Mouse (Mus musculus) spleen, postnatal 36 days (tissue): ENCODE results near the gene 2410131K14Rik.

Source experiments
- DNase-seq, 2 experiments: peaks; one replicate each; pipeline ENCODE4 v3.0.0; 2022; ENCODE audit warnings: low spot score in 2 of 2, mixed read lengths in 1 of 2

The 2410131K14Rik gene

DNA sequence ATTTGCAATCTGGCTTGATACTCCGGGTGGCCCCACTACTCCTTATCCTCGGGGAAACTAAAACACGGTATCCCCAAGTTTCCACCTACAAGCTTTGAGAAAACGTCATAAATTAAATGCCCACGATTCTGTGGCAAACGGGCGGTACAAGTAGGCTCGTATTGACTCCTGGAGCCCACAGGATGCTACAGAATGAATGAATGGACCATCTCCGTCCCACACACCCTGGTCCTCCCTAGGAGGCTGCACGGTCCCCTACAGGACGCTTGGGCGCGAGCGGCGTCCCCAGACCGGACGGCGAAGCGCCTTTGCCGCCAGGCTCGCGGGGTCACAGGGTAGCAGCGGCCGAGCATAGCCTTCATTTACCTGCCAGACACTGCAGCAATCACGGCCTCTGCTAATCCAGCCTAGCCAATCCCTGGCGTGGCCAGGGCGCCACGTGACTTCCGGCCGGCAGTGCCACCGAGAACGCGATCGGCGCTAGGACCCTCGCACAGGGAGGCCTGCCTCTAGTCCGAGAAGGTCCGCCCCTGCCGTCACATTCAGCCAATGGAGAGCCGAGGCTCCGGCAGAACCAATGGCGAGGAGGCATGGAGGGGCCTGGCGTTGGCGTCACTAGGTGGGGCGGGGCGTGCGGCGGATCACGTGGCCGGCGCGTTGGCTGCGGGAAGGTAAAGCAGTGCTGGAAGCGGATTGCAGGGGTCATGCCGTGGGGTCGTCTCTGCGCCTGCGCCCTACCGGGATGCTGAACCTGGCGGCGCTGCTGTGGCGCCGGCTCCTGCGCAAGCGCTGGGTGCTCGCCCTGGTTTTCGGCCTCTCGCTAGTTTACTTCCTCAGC, at the start of gene 2410131K14Rik, which contains the start of gene Rnft2:
TSS of gene 2410131K14Rik (plus strand) at position 622 of the 838 bp plus-strand sequence.
TSS of gene Rnft2 (minus strand) at position 511 of the 838 bp plus-strand sequence.
- peak; percentile 99 for DNase-seq

DNA sequence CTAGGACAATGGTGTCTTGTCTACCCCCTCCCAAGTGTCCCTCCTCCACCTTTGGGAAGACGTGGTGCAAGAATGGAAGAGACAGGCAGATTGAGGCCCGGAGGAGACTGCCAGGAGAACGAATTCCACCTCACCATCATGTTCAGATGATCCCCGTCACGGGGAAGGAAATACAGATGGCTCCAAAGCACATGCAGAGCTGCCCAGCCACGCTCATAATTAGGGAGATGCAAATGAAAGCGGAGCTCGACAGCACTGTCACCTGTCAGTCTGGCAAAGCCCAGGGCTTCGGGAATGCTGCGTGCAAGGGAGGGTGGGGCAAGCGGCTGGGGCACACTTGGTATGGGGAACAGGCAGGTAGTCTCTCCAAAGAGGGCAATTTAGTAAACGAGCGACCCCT, 47.6 kb upstream of the 2410131K14Rik start:
- no peak for DNase-seq

DNA sequence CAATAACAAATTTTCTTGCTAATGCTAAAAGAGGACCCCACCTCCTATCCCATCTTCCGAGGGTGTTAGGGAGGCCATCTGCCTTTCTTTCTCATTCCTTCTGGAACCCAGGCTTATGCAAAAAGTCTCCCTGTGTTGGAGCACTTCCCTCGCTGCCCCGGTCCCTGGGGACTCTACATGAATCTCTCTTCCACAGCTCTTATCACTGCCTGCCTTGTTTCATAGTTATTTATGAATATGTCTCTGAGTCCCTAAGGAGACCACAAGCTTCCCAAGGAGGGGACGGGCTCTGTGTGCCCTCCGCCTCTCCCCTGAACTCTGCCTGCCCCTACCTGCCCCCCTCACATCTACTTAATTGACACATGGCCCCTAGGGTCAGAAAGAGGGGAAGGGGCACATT, 45.4 kb upstream of the 2410131K14Rik start:
- DNase-seq = no peak

DNA sequence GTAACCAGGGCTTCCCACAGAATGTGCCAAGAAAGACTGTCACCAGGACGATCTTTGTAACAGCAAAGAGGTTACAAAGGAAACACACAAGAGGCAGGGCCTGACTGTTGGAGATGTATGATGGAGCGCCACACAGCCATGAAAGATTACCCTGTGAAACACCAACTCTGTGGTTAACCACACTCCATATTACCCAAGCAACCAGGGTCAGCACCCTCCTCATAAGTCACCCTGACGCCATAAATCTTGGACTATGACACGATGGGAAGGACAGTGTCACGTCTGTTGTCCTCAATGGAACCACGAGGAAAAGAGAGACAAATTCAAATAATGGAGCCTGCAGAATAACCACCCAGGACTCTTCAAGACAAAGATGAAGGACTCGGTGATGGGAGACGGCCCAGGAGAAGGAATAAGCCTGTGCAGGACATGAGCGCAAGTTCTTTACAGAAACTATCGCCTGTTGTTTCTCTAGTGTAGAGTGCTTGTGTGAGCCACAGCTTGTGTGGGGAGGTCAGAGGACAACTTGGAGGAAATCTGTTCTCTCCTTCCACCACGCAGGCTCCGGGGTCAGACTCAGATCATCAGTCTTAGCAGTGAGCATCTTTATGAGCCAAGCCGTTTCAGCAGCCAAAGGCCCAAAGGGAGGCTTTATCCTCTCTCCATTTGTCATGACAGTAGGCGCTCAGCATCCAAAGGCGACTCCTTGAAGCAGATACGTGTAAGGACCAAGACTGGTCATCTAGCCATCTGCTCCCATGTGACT, 40.2 kb upstream of the 2410131K14Rik start:
- no peak for DNase-seq

DNA sequence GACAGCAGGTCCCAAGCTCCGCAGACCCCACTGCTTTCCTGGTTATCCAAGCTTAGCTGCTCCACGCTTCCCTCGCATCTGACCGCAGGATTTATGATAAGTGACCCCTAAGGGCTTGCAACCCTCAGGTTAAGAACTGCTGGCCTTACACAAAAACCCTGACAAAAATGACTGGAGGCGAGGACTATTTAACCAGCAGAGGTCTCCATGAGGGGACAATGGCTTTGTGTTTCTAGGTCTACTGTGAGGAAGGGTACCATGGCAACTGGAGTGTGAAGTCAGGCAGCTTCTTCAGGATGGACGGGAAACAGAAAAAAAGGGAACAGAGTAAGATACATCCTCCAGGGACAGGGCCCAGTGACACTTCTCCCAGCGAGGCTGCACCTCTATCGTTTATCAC, 39.2 kb upstream of the 2410131K14Rik start:
- DNase-seq = no peak

DNA sequence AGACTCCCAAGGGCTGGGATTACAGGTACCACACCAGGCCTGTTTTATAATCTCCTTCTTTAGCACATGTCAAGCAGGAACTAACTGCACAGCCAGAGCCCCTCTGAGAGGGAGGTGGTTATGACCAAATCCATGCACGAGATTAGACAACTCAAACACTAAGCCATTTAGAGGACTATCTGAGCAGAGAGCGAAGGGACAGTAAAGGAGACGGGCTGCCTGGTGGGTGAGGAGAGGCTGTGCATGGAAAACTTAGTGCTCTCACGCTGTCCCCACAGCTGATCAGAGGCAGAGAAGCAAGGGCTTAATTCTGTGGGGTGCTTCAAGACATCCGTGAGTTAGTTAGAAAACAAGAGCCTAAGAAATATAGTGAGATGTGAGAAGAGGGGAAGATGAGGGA, 31.0 kb upstream of the 2410131K14Rik start:
- DNase-seq = no peak

DNA sequence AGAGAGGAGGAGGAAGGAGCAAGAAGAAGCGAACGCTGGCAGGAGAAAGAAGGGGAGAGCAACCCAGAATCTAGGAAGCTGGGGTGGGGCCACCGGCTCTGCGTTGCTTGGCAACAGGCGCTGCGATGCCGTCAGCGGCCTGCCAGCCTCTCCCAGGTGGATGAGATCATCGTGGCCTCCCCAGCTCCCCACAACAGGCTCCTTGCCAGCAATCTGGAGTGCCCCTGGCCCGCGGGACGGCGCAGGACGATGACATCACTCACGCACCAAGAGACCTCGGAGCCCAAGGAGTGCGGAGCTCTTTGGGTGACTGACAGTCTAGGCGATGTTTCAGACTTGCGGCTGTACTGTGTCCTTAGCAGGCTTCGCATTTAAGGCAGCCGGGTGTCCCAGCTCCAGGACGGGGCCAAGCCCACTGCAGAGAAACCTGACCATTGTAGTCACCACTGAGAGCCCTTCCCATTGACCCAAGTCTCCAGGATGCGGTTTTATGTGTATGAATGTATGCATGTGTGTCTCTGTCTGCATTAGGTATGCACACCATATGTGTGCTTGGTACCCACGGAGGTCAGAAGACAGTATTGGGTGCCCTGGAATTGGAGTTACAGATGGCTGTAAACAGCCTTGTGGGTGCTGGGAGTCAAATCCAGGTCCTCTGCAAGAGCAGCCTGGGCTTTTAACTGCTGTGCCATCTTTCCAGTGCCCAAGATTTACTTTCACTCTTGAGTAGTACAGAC, 30.4 kb upstream of the 2410131K14Rik start:
- no peak for DNase-seq

DNA sequence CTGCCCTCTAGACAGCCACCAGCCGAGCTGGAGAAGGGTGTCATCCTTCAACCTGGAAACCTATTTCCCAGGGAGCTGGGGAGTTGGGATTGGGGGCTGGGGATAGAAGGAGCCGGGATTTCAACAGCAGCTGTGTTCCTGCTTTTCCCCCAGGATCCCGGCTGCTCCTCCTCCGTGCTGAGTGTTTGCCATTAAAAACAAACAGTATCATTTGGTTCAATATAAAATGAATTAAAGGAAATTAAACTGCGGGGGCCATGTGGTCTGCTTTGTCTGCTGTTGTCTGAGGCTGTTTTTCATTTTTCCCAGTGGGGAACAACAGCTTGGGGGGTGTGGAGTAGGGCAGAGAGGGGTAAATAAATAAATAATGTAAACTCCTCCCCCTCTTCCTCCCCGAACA, 27.6 kb upstream of the 2410131K14Rik start:
- no peak for DNase-seq

DNA sequence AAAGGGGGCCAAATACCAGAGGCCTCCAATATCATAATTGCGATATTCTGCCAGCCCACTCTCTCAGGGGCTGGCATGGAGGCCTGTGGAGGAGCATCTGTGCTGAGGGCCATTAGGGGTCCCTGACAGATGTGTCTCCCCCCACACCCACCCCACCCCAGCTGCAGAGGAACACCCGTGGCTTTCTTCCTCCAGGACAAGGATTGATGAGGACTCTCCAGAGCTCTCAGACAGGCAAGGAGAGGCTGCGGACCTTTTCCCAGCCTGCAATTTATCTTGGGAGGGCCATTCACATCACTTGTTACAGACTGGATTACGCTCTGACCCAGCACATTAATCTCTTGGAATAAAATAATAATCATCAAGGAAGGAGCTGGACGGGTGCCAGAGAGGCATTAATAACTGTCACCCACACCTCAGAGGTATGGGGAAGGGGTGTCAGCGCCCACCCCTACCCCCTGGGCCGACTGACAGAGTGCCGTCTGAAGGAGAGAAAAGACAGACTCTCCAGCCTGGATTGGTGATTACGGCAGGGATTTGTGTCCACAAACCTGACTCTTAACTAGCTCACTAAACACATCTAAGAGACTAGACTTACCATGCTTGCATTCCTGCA, 21.8 kb upstream of the 2410131K14Rik start:
- DNase-seq = no peak

DNA sequence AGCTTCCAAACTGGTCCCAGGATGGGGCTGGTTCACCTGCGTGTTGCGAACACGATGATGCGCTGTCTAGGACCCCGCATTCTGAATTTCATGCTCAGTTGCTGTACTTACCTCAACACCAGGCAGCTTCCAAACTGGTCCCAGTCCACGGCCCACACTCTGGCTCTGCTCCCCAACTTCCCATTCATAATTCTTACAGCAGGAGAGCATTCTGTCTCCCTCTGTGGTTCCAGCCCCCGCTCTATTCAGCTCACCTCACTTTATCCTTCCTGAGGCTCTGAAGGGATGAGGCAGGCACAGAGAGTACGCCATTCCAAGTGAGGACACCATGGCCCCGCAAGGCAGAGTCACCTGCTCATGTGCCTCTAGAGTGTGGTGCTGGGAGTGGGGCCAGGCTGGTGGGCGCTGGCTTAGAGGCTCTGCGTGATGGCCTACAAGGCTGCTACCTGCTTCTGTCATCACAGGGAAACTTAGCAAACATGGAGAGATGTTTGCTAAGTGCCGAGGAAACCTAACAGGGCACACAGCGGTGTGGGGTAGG, 14.9 kb upstream of the 2410131K14Rik start:
- DNase-seq = no peak

DNA sequence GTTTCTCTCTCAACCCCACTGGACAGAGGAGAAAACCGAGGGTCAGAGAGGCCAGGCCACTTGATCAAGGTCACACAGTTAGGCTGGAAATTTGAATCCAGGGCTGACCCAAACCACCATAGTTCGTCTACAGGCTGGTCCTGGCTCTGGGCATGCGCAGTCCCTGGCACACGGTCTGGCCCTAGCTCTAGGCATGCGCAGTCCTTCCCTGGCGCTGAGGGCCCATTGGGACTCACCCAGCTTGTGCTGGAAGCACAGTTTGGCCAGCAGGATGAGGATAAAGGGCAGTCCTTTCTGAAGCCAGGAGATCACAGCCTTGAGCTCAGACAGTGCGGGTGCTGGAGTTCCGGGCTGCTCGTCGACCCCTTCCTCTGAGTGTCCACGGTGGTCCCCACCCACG, 8.1 kb upstream of the 2410131K14Rik start:
- DNase-seq = no peak

DNA sequence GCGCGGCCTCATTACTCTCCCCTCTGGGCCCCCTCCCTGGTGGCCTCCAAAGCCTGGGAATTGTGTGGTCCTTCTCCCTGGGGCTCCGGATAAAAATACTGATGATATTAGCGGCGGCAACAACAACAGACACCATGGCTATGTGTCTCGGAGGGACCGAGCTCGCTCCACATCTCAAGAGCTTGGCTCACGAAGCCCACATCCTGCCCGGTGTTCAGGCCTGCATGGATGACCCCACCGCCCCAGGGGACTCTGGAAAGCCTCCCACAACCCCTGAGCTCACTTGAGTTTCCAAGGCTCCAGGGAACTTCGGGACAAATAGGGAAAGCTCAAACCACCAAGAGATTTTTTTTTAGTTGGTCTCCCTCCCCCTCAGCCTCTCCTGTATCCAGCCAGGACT, 5.4 kb upstream of the 2410131K14Rik start:
- DNase-seq = no peak

DNA sequence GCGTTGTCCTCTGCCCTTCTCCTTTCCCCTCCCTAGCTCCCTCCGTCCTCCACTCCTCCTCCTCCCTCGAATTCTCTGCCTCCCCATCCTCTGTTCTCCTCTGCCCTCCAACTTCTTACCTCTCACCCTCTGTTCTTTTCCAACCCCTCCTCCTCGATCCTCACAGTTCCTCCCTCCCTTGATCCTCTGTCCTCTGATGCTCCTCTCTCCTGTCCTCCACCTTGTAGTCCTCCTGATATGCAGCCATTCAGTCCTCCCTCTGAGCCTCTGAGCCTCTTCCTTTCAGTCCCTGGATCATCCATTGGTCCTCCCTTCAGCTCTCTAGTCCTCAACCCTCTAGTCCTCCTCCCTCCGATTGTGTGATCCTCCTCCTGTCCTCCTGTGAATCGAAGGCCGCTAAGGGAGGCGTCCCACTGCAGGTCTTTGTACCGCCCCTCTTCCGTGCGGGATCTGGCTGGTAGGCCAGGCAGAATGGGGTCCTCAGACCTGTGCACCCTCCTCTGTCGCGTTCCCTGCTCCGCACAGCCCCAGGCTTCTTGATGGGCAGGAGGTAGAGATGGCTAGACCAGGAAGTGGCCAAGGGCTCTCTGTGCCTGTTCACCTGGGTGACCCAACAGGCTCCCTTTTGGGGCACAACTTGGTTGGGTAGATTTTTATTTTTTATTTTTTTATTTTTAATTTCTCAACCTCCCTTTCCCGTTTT, 730 bp downstream of the 2410131K14Rik start:
- no peak for DNase-seq

DNA sequence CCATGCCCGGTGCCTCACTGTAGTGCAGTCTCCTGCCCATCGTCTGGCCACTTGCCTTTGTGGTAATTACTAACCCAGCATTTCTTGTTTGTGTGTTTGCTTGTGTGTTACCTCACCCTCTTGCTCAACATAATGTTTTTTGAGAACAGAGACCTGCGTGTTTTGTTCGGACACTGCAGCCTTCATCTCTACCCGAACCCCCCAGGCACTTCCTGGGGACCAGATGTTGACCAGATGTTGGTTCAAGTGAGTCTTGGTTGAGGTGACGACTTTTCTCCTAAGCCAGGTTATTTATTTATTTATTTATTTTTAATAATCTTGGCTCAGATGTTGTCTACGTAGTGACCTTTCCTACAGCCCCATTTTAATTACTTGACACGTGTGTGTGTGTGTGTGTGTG, 2.4 kb downstream of the 2410131K14Rik start:
- DNase-seq = no peak

DNA sequence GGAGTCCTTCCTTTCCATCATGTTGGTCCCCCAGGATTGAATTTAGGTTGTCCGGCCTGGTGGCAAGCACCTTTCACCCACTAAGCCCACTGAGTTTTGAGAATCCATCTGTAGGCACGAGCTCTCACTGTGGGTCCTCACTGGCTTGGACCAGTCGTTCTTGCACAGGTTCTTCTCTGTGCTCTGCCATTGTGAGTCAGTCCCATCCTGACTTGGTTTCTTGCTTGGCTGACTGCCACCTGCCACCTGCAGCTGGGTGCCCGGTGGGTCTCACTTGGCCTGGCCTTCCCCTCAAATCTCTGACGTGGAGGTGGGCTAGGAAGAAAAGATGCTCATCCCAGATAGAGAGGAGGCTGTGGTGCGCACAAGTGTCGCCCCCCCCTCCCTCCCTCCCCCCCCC, 6.0 kb downstream of the 2410131K14Rik start:
- no peak for DNase-seq

DNA sequence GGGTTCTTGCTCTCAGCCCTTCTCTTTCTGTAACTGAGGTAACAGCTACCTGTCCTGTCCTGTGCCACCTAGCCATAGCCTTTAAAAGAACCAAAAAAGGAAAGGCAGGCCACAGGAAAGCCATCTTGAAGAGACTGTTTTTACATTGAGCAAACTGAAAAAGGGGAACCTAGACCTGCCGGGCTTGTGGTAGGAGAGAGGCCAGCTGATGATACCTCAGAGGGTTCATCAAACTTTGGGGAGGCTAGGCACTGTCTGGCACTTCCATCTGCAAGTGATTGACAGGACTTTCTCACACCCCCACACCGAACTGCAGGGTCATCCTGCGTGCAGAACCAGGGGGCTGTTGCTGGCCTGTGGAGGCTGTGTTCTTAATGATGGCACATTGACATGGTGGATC, 8.5 kb downstream of the 2410131K14Rik start:
- no peak for DNase-seq

DNA sequence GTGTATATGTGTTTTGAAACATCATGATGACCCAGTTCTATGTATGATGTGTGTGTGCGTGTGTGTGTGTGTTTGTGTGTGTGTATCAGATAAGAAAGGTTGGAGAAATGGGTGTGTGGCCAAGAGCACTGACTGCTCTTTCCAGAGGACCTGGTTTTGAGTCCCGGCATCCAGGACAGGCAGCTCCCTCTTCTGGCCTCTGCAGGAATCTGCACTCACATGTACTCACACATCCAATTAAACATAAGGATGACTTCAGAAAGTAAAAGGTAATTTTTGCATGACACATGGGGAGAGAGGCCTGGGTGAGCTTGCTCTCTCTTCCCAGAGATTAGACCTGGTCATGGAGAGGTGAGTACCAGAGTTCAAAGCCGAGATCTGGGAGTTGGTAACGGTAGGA, 12.0 kb downstream of the 2410131K14Rik start:
- DNase-seq = no peak

DNA sequence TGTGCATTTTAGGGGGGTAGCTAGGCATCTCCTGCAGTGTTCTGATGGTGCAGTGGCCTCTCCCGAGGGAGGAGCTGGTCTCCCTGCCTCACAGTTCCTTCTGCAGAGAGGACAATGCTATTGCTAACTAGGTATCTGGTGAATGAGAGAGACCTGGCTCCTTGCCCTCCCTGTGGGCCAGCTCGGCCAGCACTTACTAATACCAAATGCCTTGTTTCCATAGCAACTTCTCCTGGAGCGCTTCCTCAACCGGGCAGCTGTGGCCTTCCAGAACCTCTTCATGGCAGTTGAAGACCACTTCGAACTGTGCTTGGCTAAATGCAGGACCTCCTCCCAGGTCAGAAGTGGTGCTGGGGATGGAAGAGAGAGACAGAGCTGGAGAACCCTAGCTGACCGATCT, 14.1 kb downstream of the 2410131K14Rik start:
- DNase-seq = no peak

DNA sequence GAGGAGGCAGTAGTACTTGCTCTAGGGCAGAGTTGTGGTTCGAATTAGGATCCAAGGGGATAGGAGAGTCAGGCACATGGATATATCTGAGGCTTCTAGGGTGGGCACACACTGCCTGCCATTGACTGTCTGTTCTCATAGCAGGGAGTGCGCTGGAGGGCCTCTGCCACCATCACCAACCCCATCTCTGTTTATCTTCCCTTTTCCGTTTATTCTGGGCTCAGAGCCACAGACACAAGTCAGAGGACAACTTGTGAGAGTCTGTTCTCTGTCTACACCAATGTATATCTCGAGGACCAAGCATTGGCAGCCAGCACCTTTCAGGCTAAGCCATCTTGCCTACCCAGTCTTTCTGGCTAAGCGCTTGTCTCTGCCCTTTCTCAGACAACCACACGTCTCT, 14.6 kb downstream of the 2410131K14Rik start:
- no peak for DNase-seq

DNA sequence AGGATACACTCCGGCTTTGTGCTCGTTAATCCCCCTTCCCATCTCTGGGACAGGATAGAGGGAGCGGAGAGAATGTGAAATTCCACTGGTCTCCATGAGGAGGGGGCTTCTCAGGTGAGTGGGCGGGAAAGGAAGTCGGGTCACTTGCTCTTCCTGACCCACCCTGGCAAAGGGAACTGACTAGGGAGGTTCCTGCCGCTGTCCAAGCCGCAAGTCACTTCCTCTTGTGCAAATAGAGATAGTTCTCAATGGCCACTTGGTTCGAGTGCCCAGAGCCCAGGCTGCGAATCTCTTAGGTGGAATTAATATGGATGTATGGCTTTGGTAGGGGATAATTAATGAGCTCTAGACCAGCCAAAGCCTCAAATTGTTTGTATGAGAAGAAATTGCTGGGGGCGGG, 15.0 kb downstream of the 2410131K14Rik start:
- no peak for DNase-seq

DNA sequence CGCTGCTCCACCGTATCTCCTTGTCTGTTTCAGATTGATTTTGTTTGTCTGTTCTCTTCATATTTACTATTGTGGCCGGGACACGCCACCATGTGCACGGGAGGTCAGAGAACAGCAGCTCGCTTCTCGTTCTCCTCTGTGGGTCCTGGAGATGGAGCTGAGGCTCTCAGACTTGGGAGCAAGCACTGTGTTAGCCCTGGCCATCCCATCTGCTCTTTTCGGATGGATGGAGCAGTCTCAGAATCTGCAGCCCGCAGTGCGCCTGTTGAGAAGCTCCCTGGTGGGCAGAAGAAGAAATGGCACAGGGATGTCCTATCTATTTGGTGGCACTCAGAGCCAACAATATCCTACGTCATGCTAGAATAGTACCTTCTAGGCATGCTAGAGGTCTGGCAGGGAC, 15.6 kb downstream of the 2410131K14Rik start:
- no peak for DNase-seq
